Mouse (Mus musculus) brain, embryonic 14.5 days (tissue): Measurements from ENCODE around the gene Tmem107. TPM values are rescaled to one million over a fixed set of nuclear protein-coding genes. Genes with fewer than 3 reads are reported as not detected.

Experiments used
- DNase-seq: peaks from one replicate; pipeline ENCODE4 v3.0.0-alpha.2; 2011; ENCODE audit warnings: low read depth
- CTCF ChIP-seq: fragments of 200-500 bp; IDR thresholded peaks from 2 replicates; pipeline ENCODE4 v1.5.1; 2012; ENCODE audit warnings: inconsistent platforms, mild to moderate bottlenecking, moderate library complexity, borderline replicate concordance; ENCODE audit not compliant: insufficient read depth, insufficient read length; ENCODE audit errors: extremely low read depth
- POLR2A ChIP-seq: fragments of 200-500 bp; IDR thresholded peaks from 2 replicates; pipeline ENCODE4 v1.6.1; 2012; ENCODE audit warnings: mild to moderate bottlenecking, inconsistent platforms, borderline replicate concordance; ENCODE audit not compliant: poor library complexity, insufficient read depth, insufficient read length, severe bottlenecking; ENCODE audit errors: extremely low read depth
- polyA plus RNA-seq: library from polyadenylated mRNA; depleted of rRNA; stranded (reverse); fragments of >200 nt; gene quantifications from 2 replicates; pipeline ENCODE4 v1.2.3, GENCODE M21; 2012

Tmem107 gene
- polyA plus RNA-seq, 1 experiment, result 25.6 TPM

GRCm38 (mm10) chr11:69080102-69080854, 9.7 kb downstream of the Tmem107 start:
- TF ChIP-seq CTCF (no peak), POLR2A (no peak)
- no peak for DNase-seq

- no peak for DNase-seq
- TF ChIP-seq POLR2A (no peak), CTCF (no peak)
Measured at GRCm38 (mm10) chr11:69080855-69081222, 10.2 kb downstream of the Tmem107 start.

- DNase-seq, result no peak
- TF ChIP-seq CTCF (no peak), POLR2A (no peak)
Measured at GRCm38 (mm10) chr11:69081613-69082012, 11.0 kb downstream of the Tmem107 start.

DNA sequence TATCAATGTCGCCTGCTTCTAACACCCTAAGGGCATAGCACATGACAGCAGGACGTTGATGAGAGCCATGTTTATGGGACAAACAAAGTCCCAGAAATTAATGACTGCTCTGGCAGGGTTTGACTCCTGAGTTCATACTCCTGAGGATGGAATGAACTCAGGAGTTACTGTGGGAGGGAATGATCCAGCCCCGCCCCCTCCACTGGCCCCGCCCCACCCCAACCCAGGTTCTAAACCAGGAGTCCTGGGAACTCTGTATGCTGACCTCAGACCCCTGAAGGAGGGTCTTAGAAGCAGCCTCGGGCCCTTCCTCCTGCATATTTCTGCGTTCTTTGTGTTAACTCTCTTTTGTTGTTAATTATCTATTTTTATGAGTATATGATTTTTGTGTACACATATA, 15.0 kb downstream of the Tmem107 start:
- no peak for DNase-seq
- TF ChIP-seq POLR2A (no peak), CTCF (no peak)

GRCm38 (mm10) chr11:69086390-69086789, 15.8 kb downstream of the Tmem107 start:
- TF ChIP-seq POLR2A, result no peak
- no peak for TF ChIP-seq CTCF
- DNase-seq, result no peak

DNA sequence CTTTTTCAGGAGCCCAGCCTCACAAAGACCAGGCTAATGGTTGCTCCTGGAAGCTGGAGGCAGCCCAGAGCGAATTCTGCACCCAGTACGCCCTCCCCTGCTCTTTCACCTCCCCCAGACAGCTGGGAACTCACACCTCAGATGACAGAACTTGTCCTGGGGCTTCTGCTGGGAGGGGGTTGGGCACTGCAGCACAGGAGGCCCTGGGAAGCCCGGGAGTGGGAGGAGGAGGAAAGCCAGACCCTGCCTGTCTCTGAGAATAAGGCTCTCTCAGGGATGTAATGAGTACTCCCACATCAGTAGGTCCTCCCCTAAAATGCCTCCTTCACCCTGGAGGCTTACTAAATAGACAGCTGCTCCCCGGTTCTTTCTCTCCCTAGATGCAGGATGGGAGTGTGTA, 16.5 kb downstream of the Tmem107 start:
- TF ChIP-seq CTCF (no peak), POLR2A (no peak)
- peak; percentile 4 for DNase-seq

- peak; percentile 1 for DNase-seq
- no peak for TF ChIP-seq POLR2A
- TF ChIP-seq CTCF, result no peak
Measured at GRCm38 (mm10) chr11:69087597-69087996, 17.0 kb downstream of the Tmem107 start.

GRCm38 (mm10) chr11:69088103-69088855, 17.7 kb downstream of the Tmem107 start, which contains the start of gene Vamp2:
Gene Vamp2 (plus strand): TSS chr11:69088490.
- no peak for TF ChIP-seq CTCF
- TF ChIP-seq POLR2A, result peak; percentile 73
- DNase-seq, result peak; percentile 97

DNA sequence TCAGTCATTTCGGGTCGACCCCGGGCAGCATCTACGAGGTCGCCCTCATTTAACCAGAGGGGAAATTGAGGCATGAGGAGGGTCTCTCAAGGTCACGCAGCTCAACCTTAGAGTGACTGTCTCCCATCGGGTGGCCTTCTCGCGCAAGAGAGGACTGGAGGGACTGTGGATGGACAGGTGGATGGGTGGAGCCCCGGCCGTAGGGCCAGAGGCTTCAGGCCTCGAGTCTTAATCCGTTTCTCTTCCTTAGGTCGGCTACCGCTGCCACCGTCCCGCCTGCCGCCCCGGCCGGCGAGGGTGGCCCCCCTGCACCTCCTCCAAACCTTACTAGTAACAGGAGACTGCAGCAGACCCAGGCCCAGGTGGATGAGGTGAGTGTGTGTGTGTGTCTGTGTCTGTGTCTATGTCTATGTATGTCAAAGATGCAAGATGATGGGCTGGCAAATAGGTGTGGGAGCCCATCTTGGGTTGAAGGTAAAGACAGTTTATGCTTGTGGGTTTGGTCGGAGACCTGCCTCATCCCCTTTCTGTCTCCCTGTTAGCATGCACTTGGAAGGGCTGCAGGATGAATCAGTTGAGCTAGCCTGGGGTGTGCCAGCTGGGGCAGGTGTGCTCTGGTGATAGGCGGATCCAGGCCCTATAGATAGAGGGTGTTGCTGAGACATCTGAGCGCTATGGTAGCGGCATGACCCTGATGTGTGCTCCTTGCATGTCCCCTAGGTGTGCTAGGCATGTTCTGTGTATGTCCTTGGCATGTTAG, 18.4 kb downstream of the Tmem107 start:
- peak; percentile 25 for DNase-seq
- TF ChIP-seq POLR2A, result no peak
- no peak for TF ChIP-seq CTCF

DNA sequence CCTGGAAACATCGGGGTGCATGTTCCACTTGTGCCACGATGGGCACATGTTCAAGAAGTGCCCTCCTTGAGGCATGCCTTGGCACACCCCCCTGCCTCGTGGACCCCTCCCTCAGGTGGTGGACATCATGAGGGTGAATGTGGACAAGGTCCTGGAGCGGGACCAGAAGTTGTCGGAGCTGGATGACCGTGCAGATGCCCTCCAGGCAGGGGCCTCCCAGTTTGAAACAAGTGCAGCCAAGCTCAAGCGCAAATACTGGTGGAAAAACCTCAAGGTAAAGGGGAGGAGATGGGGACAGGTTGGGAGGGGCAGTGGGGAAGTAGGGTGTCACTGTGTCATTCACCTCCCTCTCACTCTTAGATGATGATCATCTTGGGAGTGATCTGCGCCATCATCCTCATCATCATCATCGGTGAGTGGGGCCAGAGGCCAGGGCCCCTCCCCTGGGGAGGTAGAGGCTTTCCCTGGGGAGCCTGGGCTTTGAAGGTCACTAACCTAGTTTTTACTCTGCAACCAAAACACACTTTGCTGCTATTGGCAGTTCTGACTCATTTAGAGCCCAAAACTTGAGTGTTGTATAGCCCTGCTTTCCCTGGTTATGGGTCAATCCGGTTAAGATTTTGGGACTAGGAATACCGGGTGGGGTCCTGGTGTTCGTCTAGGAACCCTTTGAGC, 19.1 kb downstream of the Tmem107 start:
- no peak for DNase-seq
- no peak for TF ChIP-seq CTCF
- TF ChIP-seq POLR2A, result no peak

DNA sequence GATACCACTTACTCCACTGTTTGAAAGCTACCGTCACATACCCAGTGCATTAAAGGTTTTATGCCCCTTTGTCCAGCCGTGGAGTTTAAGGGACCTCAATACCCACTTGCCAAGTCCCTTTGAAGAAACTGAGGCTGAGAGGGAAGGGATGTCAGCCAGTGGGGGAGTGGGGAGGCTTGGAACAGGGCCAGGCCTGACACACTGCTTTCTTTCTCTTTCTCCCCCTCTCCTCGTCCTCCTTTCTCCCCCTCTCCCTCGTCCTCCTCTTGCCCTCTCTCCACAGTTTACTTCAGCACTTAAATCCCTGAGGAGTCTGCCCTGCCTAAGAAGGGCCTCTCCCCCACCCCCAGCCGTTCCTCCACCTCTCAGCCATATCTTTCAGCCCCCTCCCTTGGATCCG, 19.8 kb downstream of the Tmem107 start:
- no peak for TF ChIP-seq CTCF
- TF ChIP-seq POLR2A, result no peak
- DNase-seq, result no peak

DNA sequence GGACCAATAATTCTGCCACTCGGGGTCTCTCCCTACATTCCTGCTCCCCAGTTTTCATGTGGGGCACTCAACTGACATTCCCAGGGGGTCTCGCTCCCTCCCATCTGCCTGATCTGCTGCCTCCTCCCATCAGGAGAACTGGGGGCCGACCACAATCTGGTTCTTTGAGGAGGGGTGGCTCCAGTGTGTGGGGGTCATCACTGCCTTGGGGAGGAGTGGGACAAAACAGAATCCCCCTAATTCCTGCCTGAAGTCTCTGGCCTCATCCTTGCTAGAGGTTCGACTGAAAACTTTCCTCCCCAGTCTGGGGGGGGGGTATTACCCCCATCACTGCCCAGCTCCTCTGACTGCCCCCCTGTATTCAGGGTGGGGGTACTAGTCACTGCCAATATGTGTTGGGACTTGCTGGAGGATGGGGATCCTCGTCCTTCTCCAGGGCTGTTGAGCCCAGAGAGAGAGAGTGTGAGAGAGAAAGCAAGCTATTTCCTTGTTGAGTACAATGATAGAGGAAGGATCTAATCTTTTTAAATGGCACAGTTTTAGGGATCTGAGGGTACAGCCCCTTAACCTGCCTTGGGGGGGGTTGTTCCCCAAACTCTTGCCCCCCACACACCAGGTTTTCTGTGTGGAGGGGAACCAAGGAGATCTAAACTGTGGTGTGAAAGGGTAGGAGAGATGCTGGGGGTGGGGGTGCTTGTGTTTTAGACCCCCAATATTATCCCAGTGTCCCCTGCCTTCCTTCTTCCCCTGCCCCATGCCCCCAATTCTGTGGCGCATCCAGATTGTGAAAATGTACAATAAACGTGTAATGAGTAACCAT, 21.2 kb downstream of the Tmem107 start:
- no peak for DNase-seq
- TF ChIP-seq CTCF, result no peak
- TF ChIP-seq POLR2A, result no peak
